Mouse (Mus musculus) intestine, embryonic 15.5 days (tissue): Measurements from ENCODE around the gene Rps26. TPM values are rescaled to one million over a fixed set of nuclear protein-coding genes. Genes with fewer than 3 reads are reported as not detected.
"Not testable (repeated sequence)": the region's sequence is repeated elsewhere in the genome, so short reads cannot be mapped to it uniquely, and the experiment has no call there.

Source experiments
- ATAC-seq: fragments of 200-750 bp; cut with Nextera tagmentation; 2 replicates; pipeline ENCODE4 v1.8.0; 2017; ENCODE audit warnings: moderate TSS enrichment, moderate library complexity
- H3K27ac ChIP-seq: fragments of 300-500 bp; sonication (generic); 2 replicates; pipeline ENCODE4 v1.5.1; 2015; ENCODE audit warnings: mild to moderate bottlenecking, inconsistent platforms
- H3K27me3 ChIP-seq: fragments of 300-500 bp; sonication (generic); replicated peaks from 2 replicates; pipeline ENCODE4 v1.6.1; 2015; ENCODE audit warnings: inconsistent platforms
- H3K36me3 ChIP-seq: fragments of 300-500 bp; sonication (generic); 2 replicates; pipeline ENCODE4 v1.6.1; 2015; ENCODE audit warnings: inconsistent platforms
- H3K4me1 ChIP-seq: fragments of 300-500 bp; sonication (generic); replicated peaks from 2 replicates; pipeline ENCODE4 v1.6.1; 2015; ENCODE audit warnings: inconsistent platforms
- H3K4me2 ChIP-seq: fragments of 300-500 bp; sonication (generic); replicated peaks from 2 replicates; pipeline ENCODE4 v1.6.1; 2015; ENCODE audit warnings: mild to moderate bottlenecking, inconsistent platforms
- H3K4me3 ChIP-seq: fragments of 300-500 bp; sonication (generic); replicated peaks from 2 replicates; pipeline ENCODE4 v1.5.1; 2015; ENCODE audit warnings: inconsistent platforms
- H3K9ac ChIP-seq: fragments of 300-500 bp; sonication (generic); 2 replicates; pipeline ENCODE4 v1.6.1; 2015; ENCODE audit warnings: inconsistent platforms
- H3K9me3 ChIP-seq: fragments of 300-500 bp; sonication (generic); 2 replicates; pipeline ENCODE4 v1.6.1; 2016; ENCODE audit warnings: inconsistent platforms
- WGBS: fragments of 180-500 bp; shearing (Covaris S2); methylation state at CpG from one replicate; pipeline ENCODE4 v1.1.7; 2015; 5-methylcytosine and 5-hydroxymethylcytosine counted together
- polyA plus RNA-seq: library from polyadenylated mRNA; unstranded; fragments of >200 nt; fragmentation: Nextera tagmentation; extraction: Ambion mirVana; gene quantifications from 2 replicates; pipeline ENCODE4 v1.2.1, GENCODE M21; 2015

Rps26 gene
- polyA plus RNA-seq, 1 experiment from 2014 or later, result 768 TPM

DNA sequence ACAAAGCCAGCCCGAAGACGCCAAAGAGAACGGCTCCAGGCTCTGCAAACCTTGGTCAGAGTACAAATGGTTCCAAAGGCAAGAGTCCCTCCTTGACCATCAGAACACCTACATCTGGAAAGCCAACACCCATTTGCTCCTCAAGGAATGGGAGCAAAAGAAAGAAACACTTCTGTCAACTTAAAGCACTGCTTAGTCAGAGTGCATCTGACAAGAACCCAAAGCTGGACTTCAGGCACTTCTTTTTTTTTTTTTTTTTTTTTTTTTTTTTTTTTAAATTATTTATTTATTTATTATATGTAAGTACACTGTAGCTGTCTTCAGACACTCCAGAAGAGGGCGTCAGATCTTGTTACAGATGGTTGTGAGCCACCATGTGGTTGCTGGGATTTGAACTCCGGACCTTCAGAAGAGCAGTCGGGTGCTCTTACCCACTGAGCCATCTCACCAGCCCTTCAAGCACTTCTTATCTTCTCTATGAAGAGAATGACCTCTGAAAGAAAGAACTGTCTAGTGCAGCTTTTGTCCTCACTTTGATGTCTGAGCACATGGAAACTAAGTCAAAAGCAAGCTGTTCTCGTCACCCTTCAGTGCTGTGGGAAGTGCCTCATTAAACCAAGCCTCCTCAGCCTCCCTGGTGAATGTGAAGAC is 10.6 kb downstream of the Rps26 start:
- H3K4me2 ChIP-seq, ATAC-seq, H3K4me3 ChIP-seq, H3K4me1 ChIP-seq, H3K27me3 ChIP-seq, H3K27ac ChIP-seq, H3K9ac ChIP-seq, H3K9me3 ChIP-seq, H3K36me3 ChIP-seq: not testable (repeated sequence)
- WGBS, result 83% methylated on average over 6 of the region's 7 CpGs

DNA sequence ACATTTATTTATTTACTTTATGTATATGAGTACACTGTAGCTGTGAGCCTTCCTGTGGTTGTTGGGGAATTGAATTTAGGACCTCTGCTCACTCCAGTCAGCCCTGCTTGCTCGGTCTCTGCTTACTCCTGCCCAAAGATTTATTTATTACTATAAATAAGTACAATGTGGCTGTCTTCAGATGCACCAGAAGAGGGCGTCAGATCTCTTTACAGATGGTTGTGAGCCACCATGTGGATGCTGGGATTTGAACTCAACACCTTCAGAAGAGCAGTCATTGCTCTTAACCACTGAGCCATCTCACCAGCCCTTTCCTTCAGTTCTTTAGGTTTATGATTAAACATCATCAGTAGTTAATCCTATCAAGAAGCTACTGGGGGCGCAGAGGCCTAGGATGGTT is 11.6 kb downstream of the Rps26 start:
- Histone ChIP-seq H3K9me3 (no peaks in the 10 kb centered on the region), H3K4me1 (0 out of 2 replicates have a peak, but pooled peaks cover 3% of the 10 kb centered on the region), H3K27me3 (no peaks in the 10 kb centered on the region), H3K36me3 (no peaks in the 10 kb centered on the region), H3K4me2 (no peak overlapping the region), H3K27ac (no peak overlapping the region), H3K9ac (no peak overlapping the region), H3K4me3 (no peak overlapping the region)
- WGBS, result 57% methylated on average over 3 of the region's 3 CpGs
- ATAC-seq, result no peak

DNA sequence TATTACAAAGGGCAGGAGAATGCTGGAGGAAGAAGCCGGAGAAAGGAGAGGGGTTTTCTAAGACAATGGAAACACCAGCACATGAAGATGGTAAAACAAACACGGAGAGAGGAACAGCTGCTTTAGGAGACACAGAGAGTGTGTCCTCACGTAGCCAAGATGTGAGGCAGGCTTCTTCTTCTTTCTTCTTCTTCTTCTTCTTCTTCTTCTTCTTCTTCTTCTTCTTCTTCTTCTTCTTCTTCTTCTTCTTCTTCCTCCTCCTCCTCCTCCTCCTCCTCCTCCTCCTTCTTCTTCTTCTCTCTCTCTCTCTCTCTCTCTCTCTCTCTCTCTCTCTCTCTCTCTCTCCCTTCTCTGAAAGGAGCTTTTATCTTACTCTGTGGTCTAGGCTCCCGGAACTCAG is 12.7 kb downstream of the Rps26 start:
- not testable (repeated sequence) for H3K36me3 ChIP-seq, H3K27ac ChIP-seq, H3K9ac ChIP-seq, ATAC-seq, H3K4me3 ChIP-seq, H3K9me3 ChIP-seq, H3K4me2 ChIP-seq, H3K27me3 ChIP-seq, H3K4me1 ChIP-seq
- 47% methylated on average over 4 of the region's 4 CpGs for WGBS

DNA sequence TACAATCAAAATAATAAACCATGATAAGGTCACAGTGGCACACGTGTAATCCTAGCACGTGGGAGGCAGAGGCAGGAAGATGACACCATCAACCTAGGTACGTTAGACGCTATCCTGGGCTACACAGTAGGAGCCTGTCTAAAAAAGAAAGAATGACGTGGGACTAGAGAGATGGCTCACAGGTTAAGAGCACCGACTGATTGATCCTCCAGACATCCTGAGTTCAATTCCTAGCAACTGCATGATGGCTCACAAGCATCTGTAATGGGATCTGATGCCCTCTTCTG is 13.4 kb downstream of the Rps26 start:
- 36% methylated on average over 6 of the region's 6 CpGs for WGBS
- Histone ChIP-seq H3K9ac (no peak overlapping the region), H3K27ac (no peak overlapping the region), H3K9me3 (no peaks in the 10 kb centered on the region), H3K27me3 (no peaks in the 10 kb centered on the region), H3K4me3 (no peak overlapping the region), H3K36me3 (no peaks in the 10 kb centered on the region), H3K4me2 (no peak overlapping the region), H3K4me1 (0 out of 2 replicates have a peak, but pooled peaks cover 3% of the 10 kb centered on the region)
- ATAC-seq, result peak; percentile 32; the same call in 1 of the 2 replicates

DNA sequence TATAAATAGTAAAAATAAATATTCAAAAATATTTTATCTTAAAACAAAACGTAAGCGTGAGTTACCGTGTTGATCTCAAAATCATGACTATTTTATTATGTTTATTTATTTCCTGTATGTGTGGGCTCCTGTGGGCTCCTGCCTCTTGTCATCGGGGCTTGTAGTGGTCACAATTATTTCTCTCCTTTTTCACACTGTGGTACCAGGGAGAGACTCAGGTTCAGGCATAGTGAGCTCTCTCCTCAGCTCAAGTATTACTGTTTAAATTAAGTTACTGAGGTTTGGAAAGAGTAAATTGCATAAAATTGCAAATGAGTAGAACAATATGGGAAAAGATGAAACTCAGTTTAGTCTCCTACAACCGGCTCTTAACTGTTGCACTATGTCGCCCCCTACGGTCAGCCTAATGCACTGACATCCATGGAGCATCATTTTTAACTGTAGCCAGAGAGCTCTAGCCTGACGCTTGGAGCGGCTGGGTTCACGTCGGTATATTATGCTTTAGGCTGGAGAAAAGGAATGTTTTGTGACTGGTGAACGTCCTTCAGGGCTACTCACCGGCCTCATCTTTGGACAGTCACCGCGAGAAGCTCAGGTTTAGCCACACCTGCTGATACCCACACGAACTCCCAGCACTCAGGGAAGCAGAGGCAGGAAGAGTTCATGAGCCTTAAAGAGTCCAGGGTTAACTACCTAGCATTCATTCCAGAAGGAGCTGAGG is 14.0 kb downstream of the Rps26 start:
- no peak overlapping the region for H3K4me3 ChIP-seq
- peak overlapping the region; percentile 37; the same call in 1 of the 2 replicates for H3K4me2 ChIP-seq
- H3K27ac ChIP-seq, result no peak overlapping the region
- H3K27me3 ChIP-seq, result no peaks in the 10 kb centered on the region
- 0 out of 2 replicates have a peak, but pooled peaks cover 3% of the 10 kb centered on the region for H3K4me1 ChIP-seq
- peak; percentile 78 for ATAC-seq
- H3K9ac ChIP-seq, result no peak overlapping the region
- WGBS, result 14% methylated on average over 16 of the region's 16 CpGs
- H3K36me3 ChIP-seq, result no peaks in the 10 kb centered on the region
- H3K9me3 ChIP-seq, result no peaks in the 10 kb centered on the region

DNA sequence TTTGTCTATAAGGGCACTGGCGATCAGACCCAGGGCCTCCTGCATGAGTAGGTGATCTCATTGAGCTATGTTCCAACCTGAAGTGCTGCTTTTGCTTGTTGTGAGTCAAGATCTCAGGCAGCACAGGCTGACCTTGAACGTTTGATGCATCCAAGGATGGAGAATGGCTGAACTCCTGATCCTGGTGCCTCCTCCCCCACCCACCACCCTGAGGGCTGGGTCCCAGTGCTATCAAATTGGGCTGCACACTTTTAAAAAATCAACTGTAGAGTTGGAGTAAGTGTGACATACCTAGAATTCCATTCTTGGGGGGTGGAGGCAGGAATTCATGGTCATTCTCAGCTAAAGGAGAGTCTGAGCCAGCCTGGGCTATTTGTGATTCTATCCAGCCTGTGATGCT is 20.1 kb downstream of the Rps26 start:
- Histone ChIP-seq H3K4me3 (no peak overlapping the region), H3K36me3 (no peaks in the 10 kb centered on the region), H3K4me2 (no peak overlapping the region), H3K9ac (no peak overlapping the region), H3K27me3 (no peaks in the 10 kb centered on the region), H3K27ac (no peak overlapping the region), H3K4me1 (no peaks in the 10 kb centered on the region), H3K9me3 (no peaks in the 10 kb centered on the region)
- ATAC-seq, result no peak
- 37% methylated on average over 2 of the region's 2 CpGs for WGBS

DNA sequence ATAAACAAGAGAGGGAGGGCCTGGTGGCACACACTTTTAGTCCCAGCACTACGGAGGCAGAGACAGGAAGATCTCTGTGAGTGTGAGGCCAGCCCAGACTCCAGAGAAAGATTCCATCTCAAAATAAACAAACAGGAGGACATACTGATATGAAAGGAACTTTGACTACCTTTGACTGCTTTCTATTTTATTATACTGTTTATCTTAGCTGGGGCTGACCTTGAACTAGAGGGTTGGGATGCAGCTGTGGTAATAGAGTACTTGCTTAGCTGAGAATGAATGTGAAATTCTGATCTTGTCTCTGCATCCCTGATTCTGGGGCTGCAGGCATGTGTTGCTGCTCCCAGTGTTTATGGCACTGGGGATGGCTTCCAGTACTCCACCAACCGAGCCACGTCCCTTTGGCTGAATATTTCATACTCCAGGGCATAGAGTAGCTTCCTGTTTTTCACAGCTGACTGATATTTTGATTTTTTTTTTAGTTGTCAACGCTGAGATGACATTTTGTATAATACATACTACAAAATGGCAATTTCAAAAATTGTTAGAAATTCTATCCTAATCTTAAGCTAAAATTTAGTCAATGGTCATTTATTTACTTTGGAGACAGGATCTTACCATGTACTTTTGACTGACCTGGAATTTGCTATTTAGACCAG is 23.9 kb downstream of the Rps26 start:
- Histone ChIP-seq H3K36me3 (no peaks in the 10 kb centered on the region), H3K4me2 (no peak overlapping the region), H3K4me3 (no peak overlapping the region), H3K27ac (no peak overlapping the region), H3K27me3 (no peaks in the 10 kb centered on the region), H3K9ac (no peak overlapping the region), H3K4me1 (0 out of 2 replicates have a peak, but pooled peaks cover 4% of the 10 kb centered on the region), H3K9me3 (no peaks in the 10 kb centered on the region)
- WGBS, result 61% methylated on average over 4 of the region's 4 CpGs
- no peak for ATAC-seq

DNA sequence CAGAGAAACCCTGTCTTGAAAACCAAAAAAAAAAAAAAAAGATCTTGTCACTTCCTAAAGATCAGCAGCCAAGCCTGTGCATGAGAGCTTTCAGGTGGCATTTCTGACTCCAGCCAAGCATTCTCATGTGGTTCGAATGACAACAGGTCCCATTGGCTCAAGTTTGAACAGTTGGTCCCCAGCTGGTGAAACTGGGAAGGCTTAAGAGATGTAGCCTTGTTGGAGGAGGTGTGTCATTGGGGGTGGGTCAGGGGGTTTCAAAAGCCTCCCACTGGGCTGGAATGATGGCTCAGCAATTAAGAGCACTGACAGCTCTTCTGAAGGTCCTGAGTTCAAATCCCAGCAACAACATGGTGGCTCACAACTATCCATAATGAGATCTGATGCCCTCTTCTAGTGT is 25.0 kb downstream of the Rps26 start:
- ATAC-seq, result no peak
- Histone ChIP-seq H3K9me3 (no peaks in the 10 kb centered on the region), H3K4me1 (0 out of 2 replicates have a peak, but pooled peaks cover 4% of the 10 kb centered on the region), H3K4me2 (no peak overlapping the region), H3K9ac (no peak overlapping the region), H3K27ac (no peak overlapping the region), H3K36me3 (no peaks in the 10 kb centered on the region), H3K4me3 (no peak overlapping the region), H3K27me3 (no peaks in the 10 kb centered on the region)
- 81% methylated on average over 1 of the region's 1 CpGs for WGBS

GRCm38 (mm10) chr10:128598476-128598875 is 28.1 kb downstream of the Rps26 start:
- 22% methylated on average over 2 of the region's 2 CpGs for WGBS
- Histone ChIP-seq H3K4me3 (no peak overlapping the region), H3K9ac (no peak overlapping the region), H3K4me1 (0 out of 2 replicates have a peak, but pooled peaks cover 4% of the 10 kb centered on the region), H3K4me2 (no peak overlapping the region), H3K27me3 (no peaks in the 10 kb centered on the region), H3K27ac (no peak overlapping the region), H3K36me3 (no peaks in the 10 kb centered on the region), H3K9me3 (no peaks in the 10 kb centered on the region)
- no peak for ATAC-seq

GRCm38 (mm10) chr10:128592797-128593196 is 33.8 kb downstream of the Rps26 start:
- WGBS, result 73% methylated on average over 5 of the region's 5 CpGs
- Histone ChIP-seq H3K9ac (no peak overlapping the region), H3K4me1 (0 out of 2 replicates have a peak, but pooled peaks cover 4% of the 10 kb centered on the region), H3K27ac (no peak overlapping the region), H3K9me3 (no peaks in the 10 kb centered on the region), H3K4me3 (no peak overlapping the region), H3K4me2 (no peak overlapping the region), H3K27me3 (peaks cover 10% of the 10 kb centered on the region), H3K36me3 (no peaks in the 10 kb centered on the region)
- no peak for ATAC-seq

- Histone ChIP-seq H3K27ac (no peak overlapping the region), H3K4me1 (0 out of 2 replicates have a peak, but pooled peaks cover 8% of the 10 kb centered on the region), H3K36me3 (no peaks in the 10 kb centered on the region), H3K4me2 (no peak overlapping the region), H3K4me3 (no peak overlapping the region), H3K27me3 (peaks cover 20% of the 10 kb centered on the region), H3K9ac (no peak overlapping the region), H3K9me3 (no peaks in the 10 kb centered on the region)
- WGBS, result 82% methylated on average over 6 of the region's 6 CpGs
- no peak for ATAC-seq
Measured at GRCm38 (mm10) chr10:128591436-128591835, 35.1 kb downstream of the Rps26 start.

DNA sequence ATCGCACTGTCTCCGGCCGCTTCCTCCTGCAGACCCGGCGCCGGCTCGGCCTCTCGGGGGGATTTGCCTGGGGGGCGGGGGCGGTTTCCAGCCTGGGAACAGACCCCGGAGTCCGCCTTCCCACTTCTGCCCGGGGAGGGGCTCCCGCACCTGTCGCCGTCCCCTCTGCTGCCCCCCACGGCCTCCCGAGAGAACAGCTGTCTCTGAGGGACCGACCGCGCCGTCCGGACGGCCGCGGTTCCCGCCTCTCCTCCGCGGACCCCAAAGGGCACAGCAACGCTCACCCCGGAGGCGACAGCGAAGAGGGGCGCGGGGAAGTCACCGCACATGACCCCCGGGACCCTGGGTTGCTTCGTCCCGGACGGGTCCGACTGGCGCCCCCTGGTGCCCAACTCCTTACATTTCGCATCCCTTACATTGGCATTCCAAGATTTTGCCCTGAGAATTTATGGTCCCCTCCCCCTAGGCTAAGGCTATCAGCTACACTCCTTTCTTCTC is 36.3 kb downstream of the Rps26 start:
- peak overlapping the region; percentile 95 for H3K4me2 ChIP-seq
- 0 out of 2 replicates have a peak, but pooled peaks cover 11% of the 10 kb centered on the region for H3K4me1 ChIP-seq
- peak overlapping the region; percentile 88 for H3K27ac ChIP-seq
- peak overlapping the region; percentile 71 for H3K4me3 ChIP-seq
- ATAC-seq, result peak; percentile 13
- H3K9me3 ChIP-seq, result no peaks in the 10 kb centered on the region
- no peaks in the 10 kb centered on the region for H3K36me3 ChIP-seq
- H3K27me3 ChIP-seq, result peaks cover 22% of the 10 kb centered on the region
- 0% methylated on average over 40 of the region's 43 CpGs for WGBS
- H3K9ac ChIP-seq, result peak overlapping the region; percentile 66
